Mouse (Mus musculus): ENCODE measurements at regions not wholly inside any gene's neighbourhood (a gene's known extent, or its start where the extent isn't known, plus 50 kb on each side); places are given as distances from the start of the nearest gene placed in this dataset.

DNA sequence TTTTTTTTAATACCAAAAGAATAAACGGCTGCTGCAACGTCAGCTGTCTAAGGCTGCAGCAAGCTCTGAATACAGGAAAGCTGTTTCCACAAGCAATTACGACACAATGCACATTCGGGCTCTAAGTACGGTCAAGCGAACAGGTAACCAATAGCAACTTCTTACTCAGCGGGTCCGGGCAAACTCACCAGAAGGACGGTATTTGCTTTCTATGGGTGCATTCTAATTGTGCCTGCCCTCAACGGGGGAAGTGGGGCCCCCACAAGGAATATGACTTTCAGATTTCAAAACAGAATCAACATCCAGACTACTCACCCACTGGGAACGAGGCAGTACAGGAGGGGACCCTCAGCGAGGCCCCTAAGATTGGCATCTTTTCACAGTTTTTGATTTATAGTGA, 280.1 kb upstream of the Sash1 start:
- DNase-seq = no peak

DNA sequence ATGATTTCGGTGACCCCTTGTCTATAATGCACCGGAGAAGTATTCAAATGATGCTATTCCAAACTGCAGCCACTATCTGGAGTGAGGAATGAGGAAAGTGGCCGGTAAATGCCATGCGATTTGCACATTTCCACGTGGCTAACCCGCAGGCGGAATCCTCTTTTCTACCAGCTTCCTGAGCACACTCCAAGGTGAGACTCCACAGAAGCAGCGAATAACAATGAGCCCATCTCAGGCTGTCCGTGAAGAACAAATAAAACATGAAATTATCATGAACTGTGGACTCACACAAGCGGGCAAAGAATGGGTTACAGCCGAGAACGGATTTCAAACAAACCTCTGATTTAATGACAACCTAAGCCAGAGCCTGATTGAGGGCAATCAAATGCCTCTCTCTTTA, 279.7 kb upstream of the Sash1 start:
- no peak for DNase-seq

DNA sequence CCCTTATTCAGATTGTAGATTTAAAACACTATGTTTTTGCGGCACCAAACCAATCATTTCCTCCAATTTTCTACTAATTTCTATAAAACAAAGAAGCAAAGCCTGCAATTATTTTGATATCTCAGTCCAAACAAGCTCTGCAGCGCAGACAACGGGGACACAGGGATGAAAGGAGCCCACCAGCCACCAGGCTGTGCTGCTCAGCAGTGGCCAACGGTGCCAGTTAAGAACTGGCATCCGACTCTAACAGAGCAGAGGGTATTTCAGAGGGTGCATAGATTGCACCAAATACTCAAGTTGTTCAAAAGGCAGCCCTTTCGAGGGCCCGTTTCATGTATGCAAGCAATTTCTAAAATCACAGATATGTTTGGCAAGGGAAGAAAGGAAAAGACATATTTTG, 278.5 kb upstream of the Sash1 start:
- DNase-seq = no peak

DNA sequence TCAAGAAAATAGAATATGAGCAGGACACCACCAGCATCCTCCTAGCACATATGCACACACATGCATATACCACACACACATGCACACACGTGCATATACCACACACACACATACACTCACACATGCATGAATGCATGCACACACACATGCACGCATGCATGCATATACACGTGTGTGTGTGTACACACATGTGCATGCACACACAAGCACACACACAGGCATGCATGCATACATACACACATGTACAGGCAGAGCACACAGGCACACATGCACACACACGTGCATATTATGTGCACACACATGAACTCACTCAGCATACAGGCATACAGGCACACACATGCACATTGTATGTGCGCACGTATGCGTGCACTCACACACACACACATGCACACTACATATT, 275.7 kb upstream of the Sash1 start:
- DNase-seq = no peak

DNA sequence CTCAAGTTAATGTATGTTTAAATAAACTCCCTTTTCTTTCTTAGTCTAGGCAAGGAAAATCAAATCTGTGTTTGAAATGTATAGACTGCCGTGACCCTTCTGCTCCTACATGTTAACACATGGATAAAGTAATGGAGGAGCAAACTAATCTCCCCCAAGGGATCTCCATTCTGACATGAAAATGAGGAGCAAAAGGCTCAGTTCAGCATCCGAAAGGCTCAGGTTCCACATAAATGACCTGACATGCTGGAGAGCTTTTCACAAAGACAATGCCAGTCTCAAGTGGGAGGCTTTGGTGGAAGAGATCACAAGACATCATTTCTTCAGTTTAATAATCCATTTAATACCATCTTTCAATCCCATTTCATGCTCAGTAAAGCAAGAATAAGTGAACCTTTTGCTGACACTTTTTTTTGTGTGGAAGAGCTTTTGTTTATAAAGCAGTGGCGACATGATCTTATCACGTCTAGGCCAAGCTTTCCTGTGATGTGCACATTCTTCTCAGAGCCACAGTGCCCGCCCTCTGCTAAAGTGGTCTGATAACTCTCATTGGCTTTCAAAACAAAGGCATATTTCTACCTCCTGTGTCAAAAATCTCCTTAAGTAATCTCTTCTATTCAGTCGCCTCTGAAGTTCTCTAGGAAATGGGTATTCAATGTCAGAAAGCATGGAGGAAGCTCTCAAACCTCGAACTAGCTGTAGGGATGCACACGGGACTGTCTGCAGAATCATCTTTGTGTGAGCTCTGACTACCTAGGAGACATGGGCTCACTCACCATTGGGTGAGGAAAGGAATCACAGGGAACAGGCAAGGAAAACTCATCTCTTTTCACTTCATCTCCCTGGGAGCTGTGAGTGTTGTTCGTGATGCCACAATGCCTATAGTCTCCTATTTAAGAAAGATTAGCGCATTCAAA, 271.7 kb upstream of the Sash1 start:
- DNase-seq = no peak

DNA sequence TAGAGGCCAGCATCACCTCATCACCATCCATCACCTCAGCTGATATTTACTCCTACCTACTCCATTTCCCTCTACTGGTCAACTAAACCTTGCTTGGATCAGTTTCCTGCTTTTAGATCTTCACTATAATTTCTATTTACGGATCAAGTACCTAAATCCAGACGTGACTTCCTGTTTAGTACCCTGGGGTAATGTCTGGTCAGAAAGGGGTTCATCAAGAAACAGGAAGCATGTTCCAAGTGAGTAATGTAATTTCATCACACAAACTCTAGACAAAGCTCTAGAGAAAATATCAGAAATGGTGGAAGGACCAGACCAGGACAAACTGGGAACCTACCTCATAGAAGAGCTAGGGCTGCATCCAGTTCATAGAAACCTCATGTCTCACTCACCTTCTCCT, 250.2 kb upstream of the Sash1 start:
- DNase-seq = no peak

DNA sequence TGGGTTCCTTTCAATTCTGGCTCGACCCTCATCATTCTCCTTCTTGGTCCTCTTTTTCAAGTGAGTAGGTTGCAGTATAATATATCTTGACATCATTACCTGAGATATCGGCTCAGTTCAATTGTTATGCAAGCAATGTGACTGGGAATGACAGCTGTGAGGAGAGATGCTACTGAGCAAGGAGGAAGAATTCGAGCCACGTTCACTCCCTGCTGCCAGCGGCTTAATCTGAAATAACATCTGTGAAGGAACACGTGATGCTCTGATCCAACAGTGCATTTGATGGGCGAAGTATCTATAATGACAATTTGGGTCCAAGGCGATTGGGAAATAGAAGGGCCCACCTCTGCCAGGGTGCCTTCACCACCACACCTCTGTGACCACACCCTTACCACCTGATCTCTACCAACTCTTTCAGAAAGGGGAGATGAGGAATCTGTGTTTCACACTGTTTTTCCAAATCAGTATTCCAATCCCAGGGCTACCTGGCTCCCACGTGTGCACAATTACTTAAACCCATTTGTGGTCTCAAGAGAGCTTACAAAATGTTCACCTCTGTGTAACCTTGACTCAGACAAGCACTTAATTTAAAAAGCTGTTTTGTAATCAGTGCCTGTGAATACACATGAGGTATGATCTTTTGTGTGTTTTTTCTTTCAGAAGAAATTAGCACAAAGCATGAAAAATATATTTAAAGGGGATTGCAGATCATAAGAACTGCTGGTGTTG, 248.6 kb upstream of the Sash1 start:
- no peak for DNase-seq

DNA sequence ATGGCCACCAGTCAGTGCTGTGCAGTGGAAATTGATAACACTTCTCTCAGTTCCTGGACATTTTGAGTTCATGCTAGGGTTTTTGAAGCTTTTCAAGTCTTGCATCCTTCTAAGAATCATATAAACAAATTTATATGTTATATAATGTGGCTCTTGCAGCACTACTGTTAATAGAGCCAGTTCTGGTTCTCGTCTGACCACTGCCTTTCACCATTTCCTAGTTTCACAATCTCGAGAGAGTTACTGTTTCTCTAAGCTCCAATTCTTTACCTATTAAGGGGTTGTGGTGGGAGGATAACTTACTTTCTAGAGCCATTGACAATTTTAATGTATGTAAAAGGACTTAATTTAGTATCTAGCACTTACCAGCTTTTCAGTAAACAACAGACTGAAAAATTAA, 244.2 kb upstream of the Sash1 start:
- DNase-seq = no peak

DNA sequence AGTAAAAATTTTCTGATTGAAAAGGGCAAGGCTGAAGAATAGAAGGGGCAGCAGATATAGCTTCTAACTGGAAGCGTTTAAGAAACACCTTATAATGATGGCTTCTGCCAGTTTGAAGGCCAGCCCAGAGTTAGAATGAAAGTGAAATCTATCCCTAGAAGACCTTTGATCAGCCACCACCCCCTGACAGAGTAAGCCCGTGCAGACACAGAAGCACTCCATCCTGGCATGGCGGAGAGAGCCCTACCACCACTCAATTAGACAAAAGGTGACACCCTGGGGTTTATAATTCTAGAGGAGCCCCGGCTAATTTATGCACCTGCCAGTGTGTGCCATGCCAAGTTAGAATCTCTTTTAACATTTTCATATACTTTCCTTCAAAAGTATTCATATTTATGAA, 233.4 kb upstream of the Sash1 start:
- no peak for DNase-seq

DNA sequence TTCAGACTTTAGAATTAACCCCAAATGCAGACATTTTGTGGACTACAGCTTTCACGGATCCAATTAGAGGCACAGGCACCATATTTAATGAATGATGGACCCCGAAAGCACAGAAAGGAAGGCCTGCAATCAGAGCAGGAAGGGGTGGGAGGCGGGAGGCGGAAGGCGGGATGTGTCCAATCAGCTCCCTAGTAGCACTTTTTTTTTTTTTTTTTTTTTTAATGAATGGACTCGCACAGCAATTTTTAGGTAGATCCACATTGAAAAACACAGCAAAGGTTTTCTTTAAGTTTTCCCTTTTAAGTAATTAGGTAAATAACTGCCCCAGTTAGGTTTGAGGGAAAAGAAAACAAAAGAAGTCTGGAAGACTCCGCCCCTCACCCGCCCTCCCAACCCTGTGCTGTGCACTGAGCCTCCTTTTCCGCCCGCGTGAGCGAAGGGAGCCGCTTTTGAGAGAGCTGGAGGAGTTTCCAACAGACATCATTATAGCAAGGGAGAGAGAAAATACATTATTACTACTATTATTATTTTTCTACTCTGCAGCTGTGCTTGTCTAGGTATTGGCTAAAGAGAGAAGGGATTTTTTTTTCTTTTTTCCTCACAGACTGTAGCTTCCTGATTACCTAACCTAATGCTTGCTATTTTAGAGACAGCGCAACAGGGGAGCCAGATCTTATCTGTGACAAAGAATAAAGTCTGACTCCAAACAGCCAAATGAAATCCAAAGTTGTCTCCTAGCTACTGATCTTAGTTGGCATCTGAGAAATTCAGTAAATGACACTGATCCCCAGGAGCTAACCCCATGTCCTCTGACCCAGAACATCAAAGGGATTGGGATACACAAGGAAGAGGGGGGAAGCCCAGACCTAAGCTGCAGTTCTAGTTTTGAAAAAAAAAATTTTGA, 232.0 kb upstream of the Sash1 start:
- DNase-seq = no peak

DNA sequence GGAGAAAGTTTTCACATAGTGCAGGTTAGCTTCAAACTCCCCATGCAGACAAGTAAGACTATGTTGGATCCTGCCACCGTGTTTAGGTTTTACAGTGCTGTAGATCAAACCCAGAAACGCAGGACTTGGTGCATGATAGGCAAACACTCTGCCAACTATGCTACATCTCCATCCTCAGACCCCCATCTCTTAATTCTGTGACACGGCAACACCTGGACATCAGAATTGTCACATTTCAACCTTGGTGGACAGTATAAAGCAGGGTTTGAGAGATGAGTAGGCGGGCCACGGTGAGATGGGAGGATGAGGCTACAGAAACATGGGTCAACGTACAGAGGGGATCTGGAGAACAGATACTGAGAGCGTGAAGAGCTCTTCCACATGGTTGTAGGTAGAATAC, 231.3 kb upstream of the Sash1 start:
- DNase-seq = no peak

DNA sequence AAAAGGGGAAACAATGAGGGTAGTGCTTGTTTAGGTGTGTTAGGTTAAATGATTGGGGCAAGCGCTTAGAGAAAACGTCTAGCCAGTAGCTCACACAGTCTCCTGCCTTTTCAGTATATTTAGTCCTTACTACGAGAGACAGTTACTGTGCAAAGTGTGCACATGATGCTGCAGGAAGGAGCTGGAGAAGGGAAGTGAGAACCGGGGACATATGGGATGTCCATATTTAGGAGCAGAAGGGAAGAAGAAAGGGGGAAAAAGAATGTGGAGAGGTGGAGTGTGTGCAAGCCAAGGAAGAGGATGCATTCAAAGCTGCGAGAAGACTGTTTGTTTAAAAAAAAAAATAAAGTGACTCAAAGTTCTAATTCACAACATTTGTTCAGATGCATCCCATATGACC, 227.8 kb upstream of the Sash1 start:
- DNase-seq = no peak

DNA sequence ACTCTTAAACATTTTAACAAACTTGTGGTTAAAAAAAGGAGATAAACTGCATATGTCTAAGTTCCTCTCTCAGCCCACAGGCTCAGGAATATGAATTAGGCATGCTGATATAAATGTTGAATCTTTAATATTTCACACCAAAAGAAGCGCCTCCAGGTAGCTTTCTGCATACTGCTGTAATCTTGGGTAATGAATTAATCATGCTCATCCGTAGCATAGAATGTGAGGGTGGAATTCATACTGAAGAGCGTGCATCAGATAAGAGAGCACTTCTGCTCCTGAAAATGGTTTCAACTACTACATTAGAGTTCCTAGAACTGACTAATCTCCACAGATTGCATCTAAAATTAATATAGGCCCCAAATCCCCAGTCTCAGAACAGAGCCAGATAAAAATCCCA, 225.2 kb upstream of the Sash1 start:
- no peak for DNase-seq

DNA sequence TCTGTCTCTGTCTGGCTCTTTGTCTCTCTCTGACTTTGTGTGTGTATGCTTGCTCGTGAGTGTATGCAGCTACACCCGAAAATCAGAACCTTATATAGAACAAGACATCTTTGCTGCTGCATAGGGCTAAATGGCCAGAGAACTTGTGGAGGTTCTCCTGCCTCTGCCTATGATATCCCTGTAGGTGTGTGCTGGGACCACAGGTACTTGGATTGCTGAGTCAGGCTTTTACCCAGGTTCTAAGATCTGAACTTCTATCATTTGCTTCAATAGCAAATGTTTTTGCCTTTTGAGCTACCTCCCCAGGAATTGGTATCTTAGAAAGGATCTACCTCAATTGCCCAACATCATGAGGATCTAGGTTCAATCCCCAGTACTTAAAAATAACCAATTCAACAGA, 210.3 kb upstream of the Sash1 start:
- DNase-seq = no peak

DNA sequence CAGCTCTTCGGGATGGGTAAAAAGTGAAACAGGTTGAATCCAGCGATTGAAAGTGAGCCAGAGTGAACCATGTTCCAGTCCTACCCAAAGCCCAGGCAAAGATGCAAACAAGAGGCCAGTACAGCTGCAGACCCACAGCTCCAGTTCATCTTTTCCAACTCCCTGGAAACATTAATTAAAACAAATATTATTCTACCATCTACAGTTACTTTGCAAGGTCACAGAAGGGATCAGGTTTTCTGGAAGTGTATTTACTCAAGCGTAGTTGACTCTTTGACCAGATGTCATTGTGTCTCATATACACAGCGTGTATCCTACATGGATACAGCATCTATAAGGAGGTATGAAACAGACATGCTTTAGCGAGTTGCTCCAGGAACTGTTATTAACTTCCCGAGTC, 209.3 kb upstream of the Sash1 start:
- no peak for DNase-seq

DNA sequence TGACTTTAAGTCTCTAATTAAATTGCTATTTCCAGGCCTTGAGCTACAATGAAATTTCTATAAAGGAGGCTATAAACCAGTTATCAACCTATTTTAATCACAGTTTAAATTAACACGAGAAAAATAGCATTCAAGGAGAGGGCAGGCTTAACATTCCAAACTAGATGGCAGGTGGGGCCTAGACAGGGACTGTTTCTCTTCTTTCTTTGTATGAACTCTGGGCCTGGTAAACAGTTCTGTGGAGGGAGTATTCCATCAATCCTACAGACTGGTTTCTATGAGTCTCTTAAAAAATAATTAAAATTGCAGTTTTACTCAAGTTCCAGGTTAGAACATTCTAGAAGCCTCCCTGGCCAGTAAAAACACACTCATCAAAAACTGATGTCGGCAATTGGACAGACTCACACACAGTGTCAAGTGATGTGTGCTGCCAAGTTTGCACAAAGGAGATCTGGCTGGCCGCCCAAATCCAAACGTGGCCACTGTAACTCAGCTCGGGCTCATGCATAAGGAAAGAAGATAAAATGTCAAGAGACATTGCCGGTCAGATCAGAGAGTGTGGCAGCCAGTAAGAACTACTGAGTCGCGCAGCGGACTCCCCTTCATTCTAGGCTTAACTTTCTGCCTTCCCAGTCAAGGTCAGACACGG, 206.5 kb upstream of the Sash1 start:
- peak; percentile 46 for DNase-seq

DNA sequence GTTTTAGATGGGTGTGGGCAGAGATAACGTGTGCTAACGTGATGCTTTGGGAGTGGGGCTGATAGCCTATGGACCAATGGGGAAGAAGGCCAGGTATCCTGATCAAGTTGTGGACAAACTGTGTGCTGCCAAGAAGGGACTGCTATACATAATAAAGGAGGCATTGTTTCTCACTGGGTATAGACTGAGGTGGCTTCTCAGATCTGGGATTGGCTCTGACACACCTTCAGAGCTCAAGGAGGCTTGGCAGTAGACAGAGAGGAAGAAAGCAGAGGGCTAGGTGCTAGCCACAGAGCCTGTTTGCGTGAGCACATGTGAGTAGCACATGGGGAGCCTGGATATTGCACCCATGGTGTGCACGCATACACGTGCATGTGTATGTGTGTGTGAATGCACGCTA, 205.1 kb upstream of the Sash1 start:
- DNase-seq = no peak

DNA sequence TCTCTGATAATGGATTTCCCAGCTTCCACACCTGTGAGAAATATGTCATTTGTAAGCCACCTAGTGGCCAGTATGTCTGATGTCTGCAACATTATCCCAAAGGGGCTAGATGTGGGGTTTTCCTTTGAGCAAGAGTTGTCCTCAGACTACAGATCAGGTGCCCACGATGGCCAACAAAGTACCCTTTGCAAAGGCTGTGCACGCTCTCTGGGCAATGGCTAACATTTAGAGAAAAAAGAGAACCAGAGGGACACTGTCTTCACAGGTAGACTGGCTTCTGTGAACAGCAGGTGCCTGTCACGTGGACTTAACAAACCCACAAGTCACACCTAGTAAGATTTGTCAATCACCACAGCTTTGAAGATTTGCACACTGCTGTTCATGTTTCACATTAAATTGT, 202.0 kb upstream of the Sash1 start:
- no peak for DNase-seq

DNA sequence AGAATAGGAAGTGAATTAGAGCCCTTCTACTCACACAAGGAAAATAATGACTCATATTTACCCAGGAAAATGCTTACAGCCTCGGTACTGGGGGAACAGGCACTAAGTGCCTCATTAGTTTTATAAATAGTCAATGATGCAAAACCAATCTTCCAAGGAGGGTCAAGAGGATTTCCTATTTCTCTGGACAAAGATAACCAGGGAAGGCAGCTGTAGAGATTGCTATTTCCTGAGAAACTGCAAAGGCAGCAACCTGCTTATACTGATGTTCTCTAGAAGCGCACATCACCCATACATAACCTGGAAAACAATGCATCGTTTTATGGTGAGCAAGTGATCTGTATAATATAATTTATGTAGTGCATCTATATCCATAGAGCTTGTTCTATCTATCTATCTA, 201.3 kb upstream of the Sash1 start:
- DNase-seq = no peak

DNA sequence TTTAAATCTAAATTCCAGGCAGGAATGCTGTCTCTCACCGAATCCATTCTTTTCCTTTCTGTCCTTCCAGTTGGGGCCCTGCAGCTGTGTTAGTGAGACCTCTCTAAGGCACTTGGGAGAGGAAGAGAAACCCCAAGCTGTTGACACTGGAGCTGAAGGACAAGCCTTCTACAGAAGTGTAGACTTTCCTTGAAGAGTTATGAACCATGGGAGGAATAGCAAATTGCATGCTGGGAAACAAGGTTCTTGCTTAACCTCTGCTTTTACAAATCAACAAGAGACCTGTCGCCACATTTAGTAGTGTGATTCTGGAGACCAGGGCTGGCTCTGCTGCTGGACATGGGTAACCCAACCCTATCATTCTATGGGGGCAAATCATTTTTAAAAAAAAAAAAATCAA, 200.8 kb upstream of the Sash1 start:
- no peak for DNase-seq

DNA sequence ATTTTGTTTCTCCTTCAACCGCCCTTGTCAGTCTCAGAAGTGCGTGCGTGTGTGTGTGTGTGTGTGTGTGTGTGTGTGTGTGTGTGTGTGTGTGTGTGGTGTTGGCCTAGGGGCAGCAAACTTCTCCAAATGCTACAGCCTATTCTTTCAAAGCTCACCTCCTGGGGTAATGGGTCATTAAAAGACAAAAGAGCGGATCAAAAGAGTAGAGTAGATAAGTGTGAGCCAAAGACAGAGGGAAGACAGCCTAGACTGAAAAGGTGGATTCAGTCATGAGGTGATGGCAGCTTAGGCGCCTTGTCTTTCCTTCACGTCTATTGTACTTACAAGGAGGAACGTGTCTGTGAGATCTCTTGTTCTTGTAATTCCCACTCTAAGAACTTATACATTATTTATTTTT, 199.6 kb upstream of the Sash1 start:
- no peak for DNase-seq

DNA sequence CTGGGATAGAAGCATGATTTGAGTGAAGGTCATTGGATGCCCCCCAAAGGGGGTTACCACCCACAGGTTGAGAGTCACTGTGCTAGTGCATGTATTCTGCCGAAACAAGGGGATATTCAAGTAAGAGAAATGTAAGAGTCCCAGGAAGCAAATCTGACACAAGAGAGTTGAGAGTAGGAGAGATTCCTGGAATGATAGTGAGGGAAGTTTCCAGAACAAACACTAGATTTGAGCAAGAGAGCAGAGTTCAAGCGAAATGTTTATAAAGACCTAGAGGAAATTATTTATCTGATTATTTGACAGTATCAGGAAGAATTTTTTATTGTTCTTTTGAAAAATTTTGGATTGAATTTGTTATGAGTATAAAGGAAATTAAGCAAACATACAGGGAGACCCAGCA, 189.0 kb upstream of the Sash1 start:
- no peak for DNase-seq

All from gastrocnemius, postnatal 10 days (tissue).